Mouse (Mus musculus): ENCODE results near the gene Pus7l. TPM values are rescaled to one million over a fixed set of nuclear protein-coding genes. Genes with fewer than 3 reads are reported as not detected.

The Pus7l gene
- 12.9 TPM for total RNA-seq (2023)

GRCm38 (mm10) chr15:94543409-94544051 is at the start of gene Pus7l, which contains the start of gene Irak4:
Gene Pus7l, minus strand, starts transcription at chr15:94543547.
Gene Irak4, plus strand, starts transcription at chr15:94543643.

DNA sequence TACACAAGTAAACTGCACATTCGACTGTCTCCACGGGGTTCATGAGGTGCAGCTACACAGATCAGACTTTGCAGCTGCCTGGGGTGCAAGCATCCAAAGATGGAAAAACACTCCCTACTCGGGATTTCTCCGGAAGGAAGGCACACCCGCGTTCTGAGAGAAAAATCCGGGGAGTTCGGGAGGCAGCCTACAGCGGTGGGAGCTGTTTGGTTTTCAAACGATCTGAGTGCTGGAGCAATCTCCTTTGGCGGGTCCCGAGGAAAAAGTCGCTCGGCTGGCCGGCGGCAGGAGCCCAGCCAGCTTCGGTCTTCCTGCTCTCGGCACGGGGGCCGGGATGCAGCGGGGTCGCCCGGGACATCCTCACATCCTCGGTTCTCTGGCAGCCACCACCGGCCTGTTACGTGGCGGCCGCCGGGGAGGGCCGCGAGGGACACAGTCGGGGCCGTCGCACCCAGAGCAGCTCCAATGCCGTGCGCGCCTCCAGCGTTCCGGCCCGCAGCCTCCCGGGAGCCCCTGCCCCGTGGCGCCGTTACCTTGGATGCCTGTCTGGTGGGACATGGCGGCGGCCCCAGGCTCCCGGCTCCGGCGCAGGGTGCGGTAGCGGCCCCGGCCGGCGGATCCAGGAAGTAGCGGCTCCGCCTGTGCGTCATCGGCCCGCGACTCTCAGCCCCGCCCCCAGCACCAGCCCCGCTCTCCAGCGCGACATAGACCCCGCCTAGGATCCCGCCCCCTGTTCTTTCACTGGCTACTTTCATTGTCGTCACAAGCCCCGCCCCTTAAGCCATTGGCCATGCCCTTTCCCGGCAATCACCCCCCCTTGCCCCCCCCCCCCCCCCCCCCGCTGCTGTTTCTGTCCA is 46.1 kb upstream of the Pus7l start, which contains the start of gene Twf1:
Gene Twf1, minus strand, starts transcription at position 671 of the 857 bp plus-strand sequence.

Other genes starting within 250 kb of the Pus7l start
- 0.09 TPM for gene Adamts20, start 78.1 kb downstream of the Pus7l start, total RNA-seq (2023)
- gene Irak4, start 96 bp upstream of the Pus7l start, total RNA-seq (2023), result 18.5 TPM
- 51.1 TPM for gene Twf1, start 46.3 kb upstream of the Pus7l start, total RNA-seq (2023)
- not detected for gene Tmem117, start 85.7 kb upstream of the Pus7l start, total RNA-seq (2023)

Measured in CD4-positive naive resting alpha-beta T cell, adult 76 days (primary cell).